Mouse (Mus musculus) brain, embryonic 14.5 days (tissue): ENCODE results near the gene Veph1.

Source experiments
- CTCF ChIP-seq: fragments of 200-500 bp; IDR thresholded peaks from 2 replicates; pipeline ENCODE4 v1.5.1; 2012; ENCODE audit warnings: inconsistent platforms, mild to moderate bottlenecking, moderate library complexity, borderline replicate concordance; ENCODE audit not compliant: insufficient read depth, insufficient read length; ENCODE audit errors: extremely low read depth
- POLR2A ChIP-seq: fragments of 200-500 bp; IDR thresholded peaks from 2 replicates; pipeline ENCODE4 v1.6.1; 2012; ENCODE audit warnings: mild to moderate bottlenecking, inconsistent platforms, borderline replicate concordance; ENCODE audit not compliant: poor library complexity, insufficient read depth, insufficient read length, severe bottlenecking; ENCODE audit errors: extremely low read depth

DNA sequence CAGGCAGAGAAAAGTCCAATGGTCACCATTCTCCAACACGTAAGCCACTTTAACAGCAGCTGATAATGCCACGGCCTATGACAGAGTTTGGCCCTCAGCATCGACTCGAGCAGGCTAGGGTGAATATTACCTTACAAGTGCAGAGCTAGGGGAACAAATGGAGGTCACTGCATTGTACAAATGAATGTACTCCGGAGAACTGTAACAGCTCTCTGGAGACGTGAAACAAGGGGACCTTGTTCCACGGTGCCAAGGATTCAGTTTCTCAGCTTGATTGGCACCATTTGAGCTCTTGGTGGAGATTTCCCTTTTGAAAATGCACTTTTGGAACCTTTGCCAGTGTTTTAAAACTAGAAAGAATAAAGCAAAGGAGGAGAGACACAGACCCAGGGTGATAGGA lies 44.8 kb downstream of the Veph1 start:
- TF ChIP-seq POLR2A (no peak), CTCF (no peak)
